Mouse (Mus musculus) CH12.LX (cell line): Measurements from ENCODE around the gene Plcb3. TPM values are rescaled to one million over a fixed set of nuclear protein-coding genes. Genes with fewer than 3 reads are reported as not detected.

Source experiments
- DNase-seq: peaks from one replicate; pipeline ENCODE4 v3.0.0-alpha.2; 2013; ENCODE audit errors: extremely low read depth
- H3K27ac ChIP-seq: 2 replicates; pipeline ENCODE4 v1.5.1; 2012; ENCODE audit warnings: low read depth, mild to moderate bottlenecking, control low read depth, moderate library complexity; ENCODE audit not compliant: insufficient read depth
- H3K27me3 ChIP-seq: replicated peaks from 2 replicates; pipeline ENCODE3; 2012; ENCODE audit warnings: inconsistent platforms
- H3K36me3 ChIP-seq, 2 experiments: replicated peaks in 1 of 2; 2 replicates each; pipeline versions ENCODE3 to v1.6.1; 2012; ENCODE audit warnings: inconsistent platforms in 1 of 2, low read length in 1 of 2, mild to moderate bottlenecking in 1 of 2, mixed read lengths in 1 of 2, moderate library complexity in 1 of 2; ENCODE audit not compliant: control insufficient read depth in 1 of 2, insufficient read depth in 1 of 2
- H3K4me1 ChIP-seq, 2 experiments: 2 replicates each; pipeline ENCODE4 v1.6.1; 2012; ENCODE audit warnings: inconsistent platforms in 1 of 2, moderate library complexity in 1 of 2; ENCODE audit not compliant: insufficient read depth in 2 of 2, control insufficient read depth in 1 of 2
- H3K4me2 ChIP-seq: 2 replicates; pipeline ENCODE4 v1.6.1; 2012; ENCODE audit warnings: low read depth, mild to moderate bottlenecking, control low read depth; ENCODE audit not compliant: poor library complexity, insufficient read depth, severe bottlenecking
- H3K4me3 ChIP-seq, 3 experiments: fragments of 150-350 bp in 1 of 3; sonication (generic) in 1 of 3; replicated peaks in 1 of 3; 2 replicates each; pipeline versions ENCODE3 to v1.5.1; 2011 to 2012; ENCODE audit warnings: low read depth in 2 of 3, low read length in 2 of 3, mild to moderate bottlenecking in 2 of 3, moderate library complexity in 2 of 3, control low read depth in 1 of 3, improper control_type of control experiment in 1 of 3, inconsistent platforms in 1 of 3, mixed read lengths in 1 of 3; ENCODE audit not compliant: poor library complexity in 1 of 3
- H3K79me2 ChIP-seq: replicated peaks from 2 replicates; pipeline ENCODE4 v1.6.1; 2012; ENCODE audit warnings: mild to moderate bottlenecking, moderate library complexity; ENCODE audit not compliant: control insufficient read depth, poor library complexity, insufficient read depth, severe bottlenecking; ENCODE audit errors: extremely low read depth
- H3K9ac ChIP-seq: 2 replicates; pipeline ENCODE4 v1.6.1; 2012; ENCODE audit warnings: low read depth, mild to moderate bottlenecking, control low read depth, moderate library complexity; ENCODE audit not compliant: insufficient read depth
- H3K9me3 ChIP-seq: replicated peaks from 2 replicates; pipeline ENCODE3; 2012; ENCODE audit warnings: low read length, inconsistent platforms, mixed read lengths
- CTCF ChIP-seq, 2 experiments: IDR thresholded peaks in 1 of 2; conservative IDR thresholded peaks in 1 of 2; 2 replicates each; pipeline ENCODE4 v1.5.1; 2011 to 2012; ENCODE audit warnings: low read depth in 2 of 2, low read length in 2 of 2, improper control_type of control experiment in 1 of 2, inconsistent platforms in 1 of 2, mild to moderate bottlenecking in 1 of 2, moderate library complexity in 1 of 2
- EP300 ChIP-seq: IDR thresholded peaks from 2 replicates; pipeline ENCODE4 v1.6.1; 2011; ENCODE audit warnings: low read length, improper control_type of control experiment
- IRF4 ChIP-seq: IDR thresholded peaks from 2 replicates; pipeline ENCODE4 v1.6.1; 2014; ENCODE audit warnings: low read depth, mild to moderate bottlenecking, inconsistent platforms, low read length, improper control_type of control experiment
- MEF2A ChIP-seq: IDR thresholded peaks from 2 replicates; pipeline ENCODE4 v1.6.1; 2014; ENCODE audit warnings: low read depth, mild to moderate bottlenecking, inconsistent platforms, low read length, improper control_type of control experiment, borderline replicate concordance
- RAD21 ChIP-seq: IDR thresholded peaks from 2 replicates; pipeline ENCODE4 v1.6.1; 2011; ENCODE audit warnings: low read depth, mild to moderate bottlenecking, low read length, improper control_type of control experiment, moderate library complexity
- SMC3 ChIP-seq: IDR thresholded peaks from 2 replicates; pipeline ENCODE4 v1.6.1; 2011; ENCODE audit warnings: low read depth, low read length, improper control_type of control experiment
- TCF12 ChIP-seq: IDR thresholded peaks from 2 replicates; pipeline ENCODE4 v1.6.1; 2014; ENCODE audit warnings: low read depth, mild to moderate bottlenecking, inconsistent platforms, low read length, improper control_type of control experiment
- dilution Hi-C: fragments of 300-500 bp; cut with MboI; formaldehyde crosslinking; loops from 2 replicates; pipeline ENCODE4 v1.14.3; 2020; ENCODE audit warnings: low sequenced_read_pairs; ENCODE audit not compliant: extremely low pct_unique_long_range_greater_than_20kb, extremely low pct_ligation_motif_present
- in situ Hi-C: fragments of 300-500 bp; cut with MboI; formaldehyde crosslinking; loops from 3 replicates; pipeline ENCODE4 v1.14.3; 2019; ENCODE audit warnings: low sequenced_read_pairs, low pct_ligation_motif_present, low pct_unique_long_range_greater_than_20kb, mixed read lengths
- polyA plus RNA-seq: library from polyadenylated mRNA; unstranded; fragments of >175 nt; gene quantifications from 2 replicates; pipeline ENCODE4 v1.2.1, GENCODE M21; 2012; ENCODE audit warnings: low read depth; ENCODE audit not compliant: insufficient read length
- total RNA-seq, 2 experiments: library from RNA; depleted of rRNA; stranded (reverse); fragments of 300-350 nt in 1 of 2; fragments of >200 nt in 1 of 2; gene quantifications; 2 replicates each; pipeline ENCODE4 v1.2.3; 2012 to 2014

The Plcb3 gene
- total and polyA plus RNA-seq, 3 experiments = 4.1 to 8.2 (median 7.5) TPM

- dilution Hi-C loops = no loop called here
- Histone ChIP-seq H3K4me1 (peaks cover 11 to 26% of the 10 kb centered on the region in 2 experiments), H3K27me3 (peaks cover 3% of the 10 kb centered on the region), H3K9me3 (no peaks in the 10 kb centered on the region), H3K27ac (no peak overlapping the region), H3K4me3 (no peak overlapping the region), H3K4me2 (peak overlapping the region; percentile 58), H3K79me2 (0 out of 2 replicates have a peak, but pooled peaks cover 3% of the 10 kb centered on the region), H3K36me3 (peaks cover 0 to 6% of the 10 kb centered on the region in 2 experiments), H3K9ac (no peak overlapping the region)
- DNase-seq = peak; percentile 61
- TF ChIP-seq RAD21 = peak; percentile 83
- peak in 1 of 2 experiments; percentile 84; a peak in 3 of 4 replicates for TF ChIP-seq CTCF (conservative IDR thresholded peaks at IDR 0.05 in 1 of 2, IDR thresholded peaks at IDR 0.05 in 1 of 2; ENCODE audit: low read depth in 2 of 2, low read length in 2 of 2)
- TF ChIP-seq TCF12 = 0 out of 2 replicates have a peak, but pooled peaks have one; percentile 15
- no peak for TF ChIP-seq IRF4
- TF ChIP-seq SMC3 = peak; percentile 58
- in situ Hi-C loops = loop anchor here (5.0 kb wide), 1 partner anchor 52 kb away; no protein-coding TSS in a partner anchor
Observed at GRCm38 (mm10) chr19:6924461-6925306, 51.6 kb downstream of the Plcb3 start.

- Histone ChIP-seq H3K9ac (peak overlapping the region; percentile 60; the same call in 1 of the 2 replicates), H3K36me3 (peaks cover 0 to 21% of the 10 kb centered on the region in 2 experiments), H3K9me3 (no peaks in the 10 kb centered on the region), H3K27ac (no peak overlapping the region), H3K79me2 (0 out of 2 replicates have a peak, but pooled peaks cover 3% of the 10 kb centered on the region), H3K27me3 (peaks cover 3% of the 10 kb centered on the region), H3K4me3 (peak overlapping the region in 2 of 3 experiments; percentile 3 to 74), H3K4me2 (peak overlapping the region; percentile 92), H3K4me1 (peaks cover 11 to 32% of the 10 kb centered on the region in 2 experiments)
- peak; percentile 21 for DNase-seq
- in situ Hi-C loops (loop anchor here (5.0 kb wide), 1 partner anchor 51 kb away; no protein-coding TSS in a partner anchor), dilution Hi-C loops (no loop called here)
- 0 out of 2 replicates have a peak, but pooled peaks have one; percentile 3 for TF ChIP-seq EP300
- no peak for TF ChIP-seq MEF2A
Observed at GRCm38 (mm10) chr19:6922901-6923735, 53.2 kb downstream of the Plcb3 start.
